Mouse (Mus musculus): ENCODE measurements around the gene Rapgef2. TPM values are rescaled to one million over a fixed set of nuclear protein-coding genes. Genes with fewer than 3 reads are reported as not detected.

The Rapgef2 gene
- total RNA-seq (2023): 12.3 to 15.6 TPM (median 13.6 TPM) in 4 replicates

GRCm38 (mm10) chr3:79286376-79287107 lies at the start of gene Rapgef2:
Gene Rapgef2 (minus strand): TSS chr3:79286517.

Other genes starting within 250 kb of the Rapgef2 start
- gene Gm17359, start 50.1 kb upstream of the Rapgef2 start, total RNA-seq (2023): not detected in 4 replicates

Measured in B cell, adult 62 days (primary cell).